Mouse (Mus musculus): Measurements from ENCODE around the gene Calr.

GRCm38 (mm10) chr8:84884728-84885127 is 38.0 kb upstream of the Calr start:
- TF ChIP-seq CTCF (IDR thresholded peaks at IDR 0.05) = no peak
- no peak for TF ChIP-seq EP300 (IDR thresholded peaks at IDR 0.05)
